Mouse (Mus musculus) liver, embryonic 14.5 days (tissue): ENCODE measurements around the gene Ccser2. TPM values are rescaled to one million over a fixed set of nuclear protein-coding genes. Genes with fewer than 3 reads are reported as not detected.

Experiments used
- ATAC-seq: fragments of 200-750 bp; cut with Nextera tagmentation; 2 replicates; pipeline ENCODE4 v1.8.0; 2017; ENCODE audit warnings: moderate number of reproducible peaks, mild to moderate bottlenecking, moderate library complexity; ENCODE audit not compliant: insufficient read depth
- DNase-seq, 3 experiments: peaks; one replicate each; pipeline ENCODE4 v3.0.0-alpha.2; 2012 to 2013; ENCODE audit warnings: low read depth in 3 of 3, low spot score in 3 of 3
- H3K27ac ChIP-seq: fragments of 300-500 bp; sonication (generic); 2 replicates; pipeline ENCODE4 v1.5.1; 2014; ENCODE audit warnings: moderate library complexity, mild to moderate bottlenecking, control low read depth, inconsistent platforms
- H3K27me3 ChIP-seq: fragments of 300-500 bp; sonication (generic); 2 replicates; pipeline ENCODE4 v1.6.1; 2014; ENCODE audit warnings: mild to moderate bottlenecking, low read length, moderate library complexity; ENCODE audit not compliant: control insufficient read depth, insufficient read depth
- H3K36me3 ChIP-seq: fragments of 300-500 bp; sonication (generic); replicated peaks from 2 replicates; pipeline ENCODE4 v1.6.1; 2014; ENCODE audit warnings: low read depth; ENCODE audit not compliant: control insufficient read depth, insufficient read depth
- H3K4me1 ChIP-seq, 2 experiments: fragments of 200-500 bp in 1 of 2; fragments of 300-500 bp in 1 of 2; sonication (generic) in 1 of 2; replicated peaks; 2 replicates each; pipeline ENCODE4 v1.6.1; 2012 to 2014; ENCODE audit warnings: antibody characterized with exemption in 1 of 2, inconsistent platforms in 1 of 2, low read length in 1 of 2; ENCODE audit not compliant: control insufficient read depth in 2 of 2, insufficient read depth in 2 of 2
- H3K4me2 ChIP-seq: fragments of 300-500 bp; sonication (generic); 2 replicates; pipeline ENCODE4 v1.6.1; 2014; ENCODE audit warnings: low read depth, mild to moderate bottlenecking, control low read depth, moderate library complexity
- H3K4me3 ChIP-seq, 2 experiments: fragments of 200-500 bp in 1 of 2; fragments of 300-500 bp in 1 of 2; sonication (generic) in 1 of 2; 2 replicates each; pipeline ENCODE4 v1.5.1; 2012 to 2014; ENCODE audit warnings: low read depth in 2 of 2, low read length in 2 of 2, mild to moderate bottlenecking in 2 of 2, control low read depth in 1 of 2, inconsistent platforms in 1 of 2, moderate library complexity in 1 of 2; ENCODE audit not compliant: insufficient read depth in 1 of 2
- H3K9ac ChIP-seq: fragments of 300-500 bp; sonication (generic); replicated peaks from 2 replicates; pipeline ENCODE4 v1.6.1; 2014; ENCODE audit warnings: mild to moderate bottlenecking, control low read depth, moderate library complexity
- H3K9me3 ChIP-seq: fragments of 300-500 bp; sonication (generic); 2 replicates; pipeline ENCODE4 v1.6.1; 2016; ENCODE audit warnings: low read length, mixed read lengths; ENCODE audit not compliant: control insufficient read depth
- CTCF ChIP-seq: IDR thresholded peaks from 2 replicates; pipeline ENCODE4 v1.5.1; 2016; ENCODE audit warnings: antibody characterized with exemption, low read depth, control low read depth
- EP300 ChIP-seq: IDR thresholded peaks from 2 replicates; pipeline ENCODE4 v1.6.1; 2016; ENCODE audit warnings: antibody characterized with exemption, low read depth
- WGBS: fragments of 180-500 bp; shearing (Covaris S2); extraction: QIAGEN DNeasy Blood & Tissue Kit; methylation state at CpG from one replicate; pipeline ENCODE4 v1.1.7; 2014; ENCODE audit not compliant: insufficient replicate concordance; 5-methylcytosine and 5-hydroxymethylcytosine counted together
- polyA plus RNA-seq, 2 experiments: library from polyadenylated mRNA; depleted of rRNA in 1 of 2; stranded (reverse) in 1 of 2; unstranded in 1 of 2; fragments of >200 nt; fragmentation: Nextera tagmentation in 1 of 2; extraction: Ambion mirVana in 1 of 2; gene quantifications; 2 replicates each; pipeline versions ENCODE4 v1.2.1 to v1.2.3; 2012 to 2014

Gene Ccser2
- polyA plus RNA-seq, 2 experiments: 1.6 to 4.1 TPM

GRCm38 (mm10) chr14:36919146-36919545 lies 49.4 kb downstream of the Ccser2 start:
- no peaks in the 10 kb centered on the region for H3K27me3 ChIP-seq
- TF ChIP-seq CTCF (no peak), EP300 (no peak)
- no peak for ATAC-seq
- no peaks in the 10 kb centered on the region for H3K4me1 ChIP-seq
- H3K27ac ChIP-seq: no peak overlapping the region
- no peak overlapping the region for H3K4me3 ChIP-seq
- H3K9me3 ChIP-seq: no peaks in the 10 kb centered on the region
- no peak for DNase-seq
- no peak overlapping the region for H3K9ac ChIP-seq
- no peaks in the 10 kb centered on the region for H3K36me3 ChIP-seq
- H3K4me2 ChIP-seq: no peak overlapping the region
- 45% methylated on average over 13 of the region's 13 CpGs for WGBS

DNA sequence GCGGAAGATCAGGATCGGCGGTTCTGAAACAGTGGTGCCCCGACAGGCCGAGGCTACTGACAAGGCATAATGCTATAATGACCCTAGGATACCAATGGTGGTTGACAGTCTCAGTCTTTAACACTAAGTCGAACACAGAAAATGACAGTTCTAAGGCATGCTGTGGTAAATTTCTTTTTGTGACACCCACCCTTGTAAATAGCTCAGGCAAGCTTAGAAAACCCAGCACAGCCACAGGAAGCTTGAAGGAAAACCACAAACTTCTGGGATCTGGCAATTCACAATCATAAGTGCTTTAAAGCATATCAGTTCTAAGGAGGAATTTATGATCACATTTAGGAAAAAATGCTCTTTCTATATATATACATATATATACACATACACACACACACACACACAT lies 53.4 kb downstream of the Ccser2 start:
- no peak overlapping the region for H3K9ac ChIP-seq
- no peaks in the 10 kb centered on the region for H3K27me3 ChIP-seq
- H3K27ac ChIP-seq: no peak overlapping the region
- 46% methylated on average over 6 of the region's 6 CpGs for WGBS
- H3K4me3 ChIP-seq: no peak overlapping the region
- no peaks in the 10 kb centered on the region for H3K36me3 ChIP-seq
- DNase-seq (no peak), ATAC-seq (no peak)
- H3K4me1 ChIP-seq: no peaks in the 10 kb centered on the region
- H3K9me3 ChIP-seq: no peaks in the 10 kb centered on the region
- H3K4me2 ChIP-seq: no peak overlapping the region
- TF ChIP-seq EP300 (no peak), CTCF (no peak)

DNA sequence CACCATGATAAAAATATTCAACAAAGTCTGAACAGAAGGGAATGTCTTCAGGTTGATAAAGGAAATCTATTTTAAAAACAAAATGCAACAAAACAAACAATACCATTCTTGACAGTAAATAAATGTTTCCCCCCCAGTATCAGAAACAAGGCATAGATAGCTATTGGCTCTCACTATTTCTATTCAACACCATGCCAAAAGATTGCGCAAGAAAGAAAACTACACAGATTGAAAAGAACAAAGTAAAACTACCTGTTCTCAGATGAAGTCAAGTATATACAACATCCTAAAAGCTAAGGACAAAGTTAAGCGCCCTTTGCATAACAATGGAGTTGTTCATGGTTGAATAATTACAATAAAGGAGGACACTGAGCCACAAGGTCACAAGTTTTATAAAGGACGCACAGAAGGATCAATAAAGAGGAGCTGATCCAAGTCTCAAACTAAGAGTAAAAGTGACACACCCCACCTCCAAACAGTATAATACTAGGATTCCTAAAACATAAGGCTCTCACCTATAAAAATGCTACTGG lies 54.0 kb downstream of the Ccser2 start:
- DNase-seq (no peak), ATAC-seq (no peak)
- no peaks in the 10 kb centered on the region for H3K36me3 ChIP-seq
- no peak overlapping the region for H3K27ac ChIP-seq
- H3K4me3 ChIP-seq: no peak overlapping the region
- no peaks in the 10 kb centered on the region for H3K9me3 ChIP-seq
- TF ChIP-seq CTCF: no peak
- TF ChIP-seq EP300: no peak
- no peaks in the 10 kb centered on the region for H3K4me1 ChIP-seq
- H3K9ac ChIP-seq: no peak overlapping the region
- WGBS: 71% methylated on average over 3 of the region's 3 CpGs
- H3K27me3 ChIP-seq: no peaks in the 10 kb centered on the region
- no peak overlapping the region for H3K4me2 ChIP-seq

GRCm38 (mm10) chr14:36911738-36912137 lies 56.8 kb downstream of the Ccser2 start:
- no peaks in the 10 kb centered on the region for H3K27me3 ChIP-seq
- 42% methylated on average over 6 of the region's 6 CpGs for WGBS
- H3K4me3 ChIP-seq: no peak overlapping the region
- no peak for ATAC-seq
- no peaks in the 10 kb centered on the region for H3K4me1 ChIP-seq
- TF ChIP-seq EP300: no peak
- TF ChIP-seq CTCF: no peak
- no peak overlapping the region for H3K4me2 ChIP-seq
- no peak overlapping the region for H3K27ac ChIP-seq
- H3K9me3 ChIP-seq: no peaks in the 10 kb centered on the region
- no peaks in the 10 kb centered on the region for H3K36me3 ChIP-seq
- H3K9ac ChIP-seq: no peak overlapping the region
- DNase-seq: no peak

- no peak overlapping the region for H3K4me3 ChIP-seq
- no peak overlapping the region for H3K4me2 ChIP-seq
- H3K9ac ChIP-seq: no peak overlapping the region
- no peak for DNase-seq
- H3K4me1 ChIP-seq: no peaks in the 10 kb centered on the region
- TF ChIP-seq EP300 (no peak), CTCF (no peak)
- H3K27me3 ChIP-seq: no peaks in the 10 kb centered on the region
- no peak for ATAC-seq
- H3K27ac ChIP-seq: no peak overlapping the region
- H3K9me3 ChIP-seq: no peaks in the 10 kb centered on the region
- WGBS: 70% methylated on average over 10 of the region's 11 CpGs
- H3K36me3 ChIP-seq: no peaks in the 10 kb centered on the region
Measured at GRCm38 (mm10) chr14:36905809-36906522, 62.6 kb downstream of the Ccser2 start.
